In the genomic region with DNA sequence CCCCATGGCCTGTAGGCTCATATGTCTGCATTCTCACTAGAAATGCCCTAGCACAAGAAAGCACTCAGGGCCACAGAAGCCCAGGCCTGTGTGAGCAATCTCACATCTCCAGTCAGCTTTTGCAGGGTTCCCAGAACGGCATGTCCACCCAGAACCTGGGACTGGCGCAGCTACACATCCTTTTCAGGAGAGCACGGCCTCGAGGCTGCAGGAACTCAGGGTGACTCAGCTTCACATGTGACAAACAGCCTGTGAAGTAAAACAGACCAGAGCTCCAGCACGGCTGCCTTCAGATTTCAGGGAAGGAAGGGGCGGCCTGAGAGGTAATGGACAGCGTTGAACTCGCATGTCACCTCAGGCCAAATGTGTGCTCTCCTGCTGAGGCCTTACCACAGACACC, we compare ENCODE assay signal across 11 mouse cellular contexts. TPM values are rescaled to one million over a fixed set of nuclear protein-coding genes. Genes with fewer than 3 reads are reported as not detected.
A peak's percentile ranks its signal among the peaks of the same experiment; 100 is the strongest.
DNase-seq lines count a peak whose midpoint lies in the region; ATAC-seq lines count a peak whose summit lies in the region.
"Had no signal": no experiment of that assay in that cellular context is flagged by ENCODE, and none has a peak within 500 bp of the region (broad histone marks: within the 10 kb centered on the region; RNA-seq: fewer than 3 reads in every experiment).

No protein-coding gene starts in this region.

- 0 out of 2 replicates have a peak overlapping the region, but pooled peaks have one; percentile 21 for H3K27ac ChIP-seq in forebrain, embryonic 14.5 days (ENCODE audit: low read depth, low read length)
- no peak overlapping the region for H3K27ac ChIP-seq in forebrain, embryonic 16.5 days (ENCODE audit: low read length)
- peak overlapping the region; percentile 22; the same call in 1 of the 2 replicates for H3K27ac ChIP-seq in brown adipose tissue, adult 24 weeks (replicated peaks; ENCODE audit: low read depth, low read length)
- H3K27ac ChIP-seq in heart, embryonic 16.5 days (ENCODE audit: low read length): peak overlapping the region; percentile 64
- H3K27ac ChIP-seq in midbrain, embryonic 13.5 days: no peak overlapping the region
- H3K27ac ChIP-seq: hindbrain, embryonic 13.5 days; limb, embryonic 13.5 days had no signal

- H3K4me2 ChIP-seq in forebrain, embryonic 14.5 days (ENCODE audit: low read length): no peak overlapping the region
- H3K4me2 ChIP-seq in forebrain, embryonic 16.5 days (ENCODE audit: low read length): no peak overlapping the region
- no peak overlapping the region for H3K4me2 ChIP-seq in heart, embryonic 16.5 days (ENCODE audit: low read depth, low read length)
- no peak overlapping the region for H3K4me2 ChIP-seq in midbrain, embryonic 13.5 days (replicated peaks)
- H3K4me2 ChIP-seq: hindbrain, embryonic 13.5 days; limb, embryonic 13.5 days had no signal

- H3K36me3 ChIP-seq in forebrain, embryonic 14.5 days (ENCODE audit: control insufficient read depth, insufficient read depth, low read length): no peaks in the 10 kb centered on the region
- no peaks in the 10 kb centered on the region for H3K36me3 ChIP-seq in forebrain, embryonic 16.5 days (ENCODE audit: control insufficient read depth, insufficient read depth)
- H3K36me3 ChIP-seq in heart, embryonic 16.5 days (ENCODE audit: control insufficient read depth, insufficient read depth): no peaks in the 10 kb centered on the region
- H3K36me3 ChIP-seq in midbrain, embryonic 13.5 days: no peaks in the 10 kb centered on the region
- H3K36me3 ChIP-seq: hindbrain, embryonic 13.5 days; limb, embryonic 13.5 days had no signal

- no peaks in the 10 kb centered on the region for H3K27me3 ChIP-seq in forebrain, embryonic 14.5 days (replicated peaks; ENCODE audit: control insufficient read depth, insufficient read depth, low read length)
- no peaks in the 10 kb centered on the region for H3K27me3 ChIP-seq in forebrain, embryonic 16.5 days (replicated peaks; ENCODE audit: control insufficient read depth, insufficient read depth, low read length)
- no peaks in the 10 kb centered on the region for H3K27me3 ChIP-seq in heart, embryonic 16.5 days (ENCODE audit: control insufficient read depth, insufficient read depth, low read length)
- no peaks in the 10 kb centered on the region for H3K27me3 ChIP-seq in midbrain, embryonic 13.5 days
- H3K27me3 ChIP-seq: limb, embryonic 13.5 days had no signal

- H3K4me1 ChIP-seq in forebrain, embryonic 14.5 days (ENCODE audit: control insufficient read depth, insufficient read depth, low read length): peaks cover 27% of the 10 kb centered on the region
- peaks cover 20% of the 10 kb centered on the region for H3K4me1 ChIP-seq in forebrain, embryonic 16.5 days (replicated peaks; ENCODE audit: control insufficient read depth, insufficient read depth, low read length)
- H3K4me1 ChIP-seq in brown adipose tissue, adult 24 weeks (ENCODE audit: control insufficient read depth, insufficient read depth, insufficient read length, low read length): peaks cover 18% of the 10 kb centered on the region
- H3K4me1 ChIP-seq in heart, embryonic 16.5 days (ENCODE audit: control insufficient read depth, insufficient read depth, low read length): peaks cover 21% of the 10 kb centered on the region
- H3K4me1 ChIP-seq in midbrain, embryonic 13.5 days (replicated peaks): peaks cover 17% of the 10 kb centered on the region; the same call in 1 of the 2 replicates

- 85% methylated on average over 8 of the region's 8 CpGs for WGBS in forebrain, embryonic 14.5 days
- WGBS in forebrain, embryonic 16.5 days: 80% methylated on average over 8 of the region's 8 CpGs
- WGBS in heart, embryonic 16.5 days: 26% methylated on average over 8 of the region's 8 CpGs
- 87% methylated on average over 8 of the region's 8 CpGs for WGBS in midbrain, embryonic 13.5 days

- H3K9me3 ChIP-seq in forebrain, embryonic 14.5 days (replicated peaks; ENCODE audit: control insufficient read depth, low read length): no peaks in the 10 kb centered on the region
- H3K9me3 ChIP-seq in forebrain, embryonic 16.5 days (ENCODE audit: control insufficient read depth, low read length): no peaks in the 10 kb centered on the region
- no peaks in the 10 kb centered on the region for H3K9me3 ChIP-seq in heart, embryonic 16.5 days (replicated peaks; ENCODE audit: control insufficient read depth, low read length)
- no peaks in the 10 kb centered on the region for H3K9me3 ChIP-seq in midbrain, embryonic 13.5 days
- H3K9me3 ChIP-seq: hindbrain, embryonic 13.5 days; limb, embryonic 13.5 days had no signal

- H3K4me3 ChIP-seq in forebrain, embryonic 14.5 days (ENCODE audit: low read depth, low read length): no peak overlapping the region
- no peak overlapping the region for H3K4me3 ChIP-seq in forebrain, embryonic 16.5 days (replicated peaks; ENCODE audit: low read length)
- no peak overlapping the region for H3K4me3 ChIP-seq in brown adipose tissue, adult 24 weeks (ENCODE audit: insufficient read depth, low read depth, low read length)
- no peak overlapping the region for H3K4me3 ChIP-seq in heart, embryonic 16.5 days (ENCODE audit: low read length)
- H3K4me3 ChIP-seq in midbrain, embryonic 13.5 days (replicated peaks): no peak overlapping the region
- H3K4me3 ChIP-seq: hindbrain, embryonic 13.5 days; limb, embryonic 13.5 days; myocyte had no signal

- no peak for DNase-seq in forebrain, embryonic 14.5 days (ENCODE audit: low spot score)
- peak; percentile 56 for DNase-seq in 3134 (ENCODE audit: extremely low read depth, insufficient read length, low spot score)
- DNase-seq in thymus, postnatal 36 days: no peak
- no peak for DNase-seq in frontal cortex, adult 2 months (ENCODE audit: extremely low spot score in 1 of 2, low spot score in 1 of 2)

- ATAC-seq in forebrain, embryonic 14.5 days: no peak
- no peak for ATAC-seq in forebrain, embryonic 16.5 days
- 0 out of 2 replicates have a peak, but pooled peaks have one; percentile 23 for ATAC-seq in heart, embryonic 16.5 days (replicated peaks; ENCODE audit: extremely low read depth, insufficient read depth, low FRiP score)
- ATAC-seq in midbrain, embryonic 13.5 days: no peak

- H3K9ac ChIP-seq in forebrain, embryonic 14.5 days (ENCODE audit: low read length): no peak overlapping the region
- H3K9ac ChIP-seq in forebrain, embryonic 16.5 days (replicated peaks; ENCODE audit: low read depth, low read length): no peak overlapping the region
- H3K9ac ChIP-seq in heart, embryonic 16.5 days (ENCODE audit: low read length): peak overlapping the region; percentile 41
- H3K9ac ChIP-seq in midbrain, embryonic 13.5 days (replicated peaks): no peak overlapping the region
- H3K9ac ChIP-seq: hindbrain, embryonic 13.5 days; limb, embryonic 13.5 days had no signal

RNA-seq across cellular contexts. Expression of gene Jun, which starts 29.6 kb away (rescaled TPM):
- 36.0 and 36.4 TPM in 2 replicates for polyA plus RNA-seq in forebrain, embryonic 14.5 days (2014; fragmentation: Nextera tagmentation; extraction: Ambion mirVana)
- 72.2 and 80.1 TPM in 2 replicates for polyA plus RNA-seq in forebrain, embryonic 16.5 days (2015; fragmentation: Nextera tagmentation; extraction: Ambion mirVana)
- 66.9 and 91.2 TPM in 2 replicates for polyA plus RNA-seq in brown adipose tissue, adult 24 weeks (2012; ENCODE audit: insufficient read depth, insufficient read length, missing spikeins)
- polyA plus RNA-seq in heart, embryonic 16.5 days (2015; fragmentation: Nextera tagmentation; extraction: Ambion mirVana): 72.0 and 81.5 TPM in 2 replicates
- polyA plus RNA-seq in midbrain, embryonic 13.5 days (2015; fragmentation: Nextera tagmentation; extraction: Ambion mirVana): 45.3 and 52.6 TPM in 2 replicates
- polyA plus RNA-seq in frontal cortex, adult 2 months (2012; rRNA removed): 41.8 and 45.5 TPM in 2 replicates

Comparison
In these comparisons a context has a peak if more than half of its experiments do, and no peak if none do; other contexts are left out.
1. H3K27ac ChIP-seq: peak in forebrain, embryonic 14.5 days (single experiment), brown adipose tissue, adult 24 weeks (single experiment) and heart, embryonic 16.5 days (single experiment); none in forebrain, embryonic 16.5 days (single experiment) and midbrain, embryonic 13.5 days (single experiment).